Mouse (Mus musculus): Measurements from ENCODE around the gene Gm5447. TPM values are rescaled to one million over a fixed set of nuclear protein-coding genes. Genes with fewer than 3 reads are reported as not detected.

Gene Gm5447
- polyA plus RNA-seq, 1 experiment from 2014 or later = not detected

DNA sequence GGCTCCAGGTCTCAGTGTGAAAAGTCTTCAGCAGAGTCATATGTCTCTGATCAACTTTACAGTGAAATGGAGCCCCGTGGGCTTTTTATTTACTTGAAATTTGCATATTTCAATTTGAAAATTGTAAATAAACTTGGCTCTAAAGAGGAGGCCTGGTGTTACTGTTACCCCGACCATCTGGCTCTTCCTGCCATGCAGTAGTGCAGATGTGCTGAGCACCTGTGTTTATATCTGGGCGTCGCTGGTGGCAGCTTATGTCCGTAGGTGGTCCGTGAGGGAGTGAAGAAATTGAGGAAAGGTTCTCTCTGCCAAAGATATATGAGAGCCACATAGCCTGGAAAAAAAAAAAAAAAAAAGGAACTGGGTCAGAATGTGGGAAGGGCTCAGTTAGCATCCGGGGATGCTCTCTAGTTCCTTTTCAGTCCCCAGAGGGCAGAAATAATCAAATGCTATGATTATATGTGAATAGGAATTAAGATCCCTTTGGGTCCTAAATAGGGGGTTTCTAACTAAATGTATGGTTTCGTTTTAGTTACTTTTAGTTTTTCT lies 2.6 kb downstream of the Gm5447 start:
- no peak for DNase-seq (ENCODE audit: low spot score)
- no peak for ATAC-seq (ENCODE audit: low FRiP score, low TSS enrichment)
- H3K4me3 ChIP-seq (ENCODE audit: low read depth, low read length) = no peak overlapping the region
- no peaks in the 10 kb centered on the region for H3K9me3 ChIP-seq (ENCODE audit: control insufficient read depth, low read length)
- no peaks in the 10 kb centered on the region for H3K36me3 ChIP-seq (ENCODE audit: control insufficient read depth, insufficient read depth, low read length)
- no peak overlapping the region for H3K9ac ChIP-seq (ENCODE audit: low read length)
- H3K4me2 ChIP-seq (replicated peaks; ENCODE audit: low read depth) = no peak overlapping the region
- no peaks in the 10 kb centered on the region for H3K4me1 ChIP-seq (replicated peaks; ENCODE audit: control insufficient read depth, insufficient read depth)
- TF ChIP-seq EP300 (optimal IDR thresholded peaks at IDR 0.05) = no peak
- no peak for TF ChIP-seq CTCF (IDR thresholded peaks at IDR 0.05; ENCODE audit: low read depth)
- WGBS = 38% methylated on average over 8 of the region's 8 CpGs
- no peaks in the 10 kb centered on the region for H3K27me3 ChIP-seq (ENCODE audit: control insufficient read depth, insufficient read depth, low read length)
- no peak overlapping the region for H3K27ac ChIP-seq (replicated peaks)

DNA sequence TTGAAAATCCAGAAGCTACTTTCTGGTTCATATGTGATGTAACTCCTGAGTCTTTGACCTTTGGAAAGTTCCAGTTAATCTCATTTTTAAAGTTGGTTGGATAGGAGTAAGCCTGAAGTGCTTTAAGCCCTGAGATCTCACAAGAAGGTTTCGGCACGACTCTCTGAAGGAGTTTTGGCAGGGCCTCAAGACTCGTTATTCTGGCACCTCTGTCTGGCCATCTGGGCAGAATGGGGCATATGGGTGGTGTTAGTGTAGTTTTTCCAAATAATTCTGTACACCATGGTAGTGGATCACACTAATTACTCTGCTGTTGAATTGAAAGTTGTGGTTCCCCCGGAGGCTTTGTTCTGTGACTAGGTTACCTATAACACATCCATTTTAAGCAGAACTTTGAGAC lies 4.2 kb downstream of the Gm5447 start:
- Histone ChIP-seq H3K4me1 (replicated peaks; ENCODE audit: control insufficient read depth, insufficient read depth) (no peaks in the 10 kb centered on the region), H3K4me3 (ENCODE audit: low read depth, low read length) (no peak overlapping the region), H3K27ac (replicated peaks) (no peak overlapping the region), H3K9me3 (ENCODE audit: control insufficient read depth, low read length) (no peaks in the 10 kb centered on the region), H3K27me3 (ENCODE audit: control insufficient read depth, insufficient read depth, low read length) (no peaks in the 10 kb centered on the region), H3K9ac (ENCODE audit: low read length) (no peak overlapping the region), H3K36me3 (ENCODE audit: control insufficient read depth, insufficient read depth, low read length) (no peaks in the 10 kb centered on the region), H3K4me2 (replicated peaks; ENCODE audit: low read depth) (no peak overlapping the region)
- DNase-seq (ENCODE audit: low spot score) (no peak), ATAC-seq (ENCODE audit: low FRiP score, low TSS enrichment) (no peak)
- WGBS = 45% methylated on average over 4 of the region's 4 CpGs
- TF ChIP-seq CTCF (IDR thresholded peaks at IDR 0.05; ENCODE audit: low read depth) (no peak), EP300 (optimal IDR thresholded peaks at IDR 0.05) (no peak)

DNA sequence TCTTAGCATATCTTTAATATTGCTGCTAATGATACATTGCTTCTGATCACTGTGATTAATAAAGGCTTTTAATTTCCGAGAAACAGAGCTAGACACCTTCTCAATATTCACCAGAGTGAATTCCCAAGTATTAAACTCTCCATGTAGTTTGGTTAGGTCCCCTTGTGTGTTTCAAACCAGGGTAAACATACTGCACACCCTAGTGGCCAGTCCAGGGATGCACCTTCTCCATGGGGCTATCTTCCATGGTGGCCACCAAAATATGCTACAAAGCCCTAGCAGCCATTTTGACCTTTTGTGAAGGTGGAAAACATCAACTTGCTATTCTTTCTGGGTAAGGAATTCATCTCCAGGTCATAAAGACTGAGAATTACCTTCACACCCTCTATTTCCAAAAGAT lies 7.7 kb downstream of the Gm5447 start:
- Histone ChIP-seq H3K27me3 (ENCODE audit: control insufficient read depth, insufficient read depth, low read length) (no peaks in the 10 kb centered on the region), H3K27ac (replicated peaks) (no peak overlapping the region), H3K4me3 (ENCODE audit: low read depth, low read length) (no peak overlapping the region), H3K4me1 (replicated peaks; ENCODE audit: control insufficient read depth, insufficient read depth) (no peaks in the 10 kb centered on the region), H3K9me3 (ENCODE audit: control insufficient read depth, low read length) (no peaks in the 10 kb centered on the region), H3K4me2 (replicated peaks; ENCODE audit: low read depth) (no peak overlapping the region), H3K9ac (ENCODE audit: low read length) (no peak overlapping the region), H3K36me3 (ENCODE audit: control insufficient read depth, insufficient read depth, low read length) (no peaks in the 10 kb centered on the region)
- TF ChIP-seq CTCF (IDR thresholded peaks at IDR 0.05; ENCODE audit: low read depth) (peak; percentile 81), EP300 (optimal IDR thresholded peaks at IDR 0.05) (no peak)
- ATAC-seq (ENCODE audit: low FRiP score, low TSS enrichment) (no peak), DNase-seq (ENCODE audit: low spot score) (peak; percentile 48)
- 75% methylated on average over 1 of the region's 1 CpGs for WGBS

DNA sequence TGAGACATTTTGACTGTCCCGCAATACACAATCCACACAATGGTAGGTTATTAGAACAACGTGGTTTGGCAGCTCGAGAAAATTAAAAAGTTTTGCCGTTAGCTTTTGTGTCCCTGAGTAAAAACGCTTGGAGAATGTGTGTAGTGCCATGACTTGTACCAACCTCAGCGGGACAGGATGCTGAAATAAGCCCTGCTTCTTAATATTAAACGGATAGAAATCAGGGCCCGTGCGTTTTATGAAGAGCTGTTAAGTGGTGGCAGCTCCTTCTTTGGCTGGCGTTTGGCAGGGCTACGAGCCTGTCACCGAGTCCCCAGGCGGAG lies 11.2 kb downstream of the Gm5447 start:
- ATAC-seq (ENCODE audit: low FRiP score, low TSS enrichment) (no peak), DNase-seq (ENCODE audit: low spot score) (no peak)
- Histone ChIP-seq H3K27me3 (ENCODE audit: control insufficient read depth, insufficient read depth, low read length) (no peaks in the 10 kb centered on the region), H3K9me3 (ENCODE audit: control insufficient read depth, low read length) (no peaks in the 10 kb centered on the region), H3K4me3 (ENCODE audit: low read depth, low read length) (peak overlapping the region; percentile 32), H3K4me2 (replicated peaks; ENCODE audit: low read depth) (peak overlapping the region; percentile 59), H3K36me3 (ENCODE audit: control insufficient read depth, insufficient read depth, low read length) (no peaks in the 10 kb centered on the region), H3K9ac (ENCODE audit: low read length) (peak overlapping the region; percentile 64), H3K27ac (replicated peaks) (peak overlapping the region; percentile 86), H3K4me1 (replicated peaks; ENCODE audit: control insufficient read depth, insufficient read depth) (no peaks in the 10 kb centered on the region)
- WGBS = 18% methylated on average over 13 of the region's 13 CpGs
- TF ChIP-seq EP300 (optimal IDR thresholded peaks at IDR 0.05) (no peak), CTCF (IDR thresholded peaks at IDR 0.05; ENCODE audit: low read depth) (no peak)

DNA sequence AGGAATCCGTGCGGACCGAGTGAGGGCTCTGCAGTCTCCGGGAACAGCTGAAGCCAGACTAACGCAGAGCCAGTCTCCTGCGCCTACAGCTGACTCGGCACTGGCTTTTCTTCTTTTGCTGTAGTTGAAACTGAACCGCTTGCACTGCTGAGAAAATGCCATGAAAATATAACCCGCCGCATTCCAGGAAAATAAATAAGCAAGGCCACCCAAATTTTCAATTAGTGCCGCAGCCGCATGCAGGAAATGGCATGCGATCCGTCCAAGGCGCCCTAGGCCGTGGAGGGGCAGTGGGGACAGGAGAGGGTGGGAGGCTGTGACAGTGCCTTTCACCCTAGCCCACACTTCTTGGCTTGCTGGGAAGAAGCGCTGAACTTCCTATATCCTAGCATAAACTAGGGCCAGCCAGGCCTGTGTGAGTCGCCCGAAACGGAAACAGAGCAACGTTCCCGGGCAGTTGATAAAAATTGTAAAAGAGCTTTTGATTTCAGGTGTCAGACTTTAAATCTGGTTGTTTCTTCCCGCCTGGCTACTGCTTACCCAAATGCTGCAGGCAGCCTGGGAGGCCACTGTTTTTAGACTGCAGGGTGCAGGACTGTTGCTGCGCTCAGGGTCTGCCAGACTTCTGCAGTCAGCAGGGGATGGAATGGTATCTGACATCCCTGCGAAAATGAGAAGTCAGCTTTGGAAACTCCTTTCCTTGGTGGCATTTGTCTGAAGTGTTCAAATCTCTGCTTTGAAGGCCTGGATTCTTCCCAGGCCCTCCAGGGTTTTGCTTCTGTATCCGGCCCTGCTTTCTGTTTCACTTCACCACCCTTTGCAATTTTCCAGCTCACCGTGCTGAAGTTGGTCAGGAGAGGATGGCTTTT lies 11.8 kb downstream of the Gm5447 start:
- TF ChIP-seq EP300 (optimal IDR thresholded peaks at IDR 0.05) = no peak
- no peak for TF ChIP-seq CTCF (IDR thresholded peaks at IDR 0.05; ENCODE audit: low read depth)
- peak overlapping the region; percentile 86 for H3K27ac ChIP-seq (replicated peaks)
- DNase-seq (ENCODE audit: low spot score) (peak; percentile 48), ATAC-seq (ENCODE audit: low FRiP score, low TSS enrichment) (no peak; the same call in 1 of the 2 replicates)
- peak overlapping the region; percentile 64 for H3K9ac ChIP-seq (ENCODE audit: low read length)
- no peaks in the 10 kb centered on the region for H3K36me3 ChIP-seq (ENCODE audit: control insufficient read depth, insufficient read depth, low read length)
- no peaks in the 10 kb centered on the region for H3K4me1 ChIP-seq (replicated peaks; ENCODE audit: control insufficient read depth, insufficient read depth)
- no peaks in the 10 kb centered on the region for H3K27me3 ChIP-seq (ENCODE audit: control insufficient read depth, insufficient read depth, low read length)
- H3K4me2 ChIP-seq (replicated peaks; ENCODE audit: low read depth) = peak overlapping the region; percentile 59
- H3K9me3 ChIP-seq (ENCODE audit: control insufficient read depth, low read length) = no peaks in the 10 kb centered on the region
- WGBS = 19% methylated on average over 27 of the region's 27 CpGs
- H3K4me3 ChIP-seq (ENCODE audit: low read depth, low read length) = peak overlapping the region; percentile 32

DNA sequence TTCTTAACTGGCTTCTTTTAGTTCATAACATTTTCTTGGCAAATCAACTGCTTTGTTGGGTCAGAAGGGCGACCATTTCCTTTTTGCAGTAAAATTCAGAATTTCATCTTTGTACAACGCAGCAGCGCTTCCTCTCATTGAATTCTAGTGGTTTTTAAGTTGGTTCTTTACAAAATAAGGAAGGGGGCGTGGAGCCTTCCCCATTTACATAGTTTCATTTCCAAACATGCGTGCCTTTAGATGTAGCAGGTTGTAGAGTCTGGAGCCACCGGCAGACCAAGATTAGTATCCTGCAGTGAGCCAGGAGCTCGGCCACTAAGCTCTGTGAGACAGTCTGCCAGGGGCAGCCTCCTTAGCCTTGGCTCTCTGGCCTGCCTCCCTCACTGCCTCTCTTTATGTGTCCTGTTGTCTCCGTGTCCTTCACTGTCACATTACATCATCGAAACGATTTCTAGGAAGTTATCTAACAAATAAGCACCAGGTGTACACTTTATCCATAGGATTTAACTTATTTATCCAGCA lies 13.0 kb downstream of the Gm5447 start:
- Histone ChIP-seq H3K36me3 (ENCODE audit: control insufficient read depth, insufficient read depth, low read length) (no peaks in the 10 kb centered on the region), H3K4me2 (replicated peaks; ENCODE audit: low read depth) (peak overlapping the region; percentile 59), H3K4me1 (replicated peaks; ENCODE audit: control insufficient read depth, insufficient read depth) (no peaks in the 10 kb centered on the region), H3K9ac (ENCODE audit: low read length) (no peak overlapping the region), H3K27ac (replicated peaks) (peak overlapping the region; percentile 86; the same call in 1 of the 2 replicates), H3K27me3 (ENCODE audit: control insufficient read depth, insufficient read depth, low read length) (no peaks in the 10 kb centered on the region), H3K4me3 (ENCODE audit: low read depth, low read length) (peak overlapping the region; percentile 32; the same call in 1 of the 2 replicates), H3K9me3 (ENCODE audit: control insufficient read depth, low read length) (no peaks in the 10 kb centered on the region)
- ATAC-seq (ENCODE audit: low FRiP score, low TSS enrichment) (no peak), DNase-seq (ENCODE audit: low spot score) (no peak)
- TF ChIP-seq EP300 (optimal IDR thresholded peaks at IDR 0.05) = no peak
- 53% methylated on average over 10 of the region's 10 CpGs for WGBS

Data from stomach, postnatal 0 days (tissue).